Mouse (Mus musculus) CH12.LX (cell line): ENCODE data around the gene Tgfbi. TPM values are rescaled to one million over a fixed set of nuclear protein-coding genes. Genes with fewer than 3 reads are reported as not detected.

ENCODE experiments used
- DNase-seq: peaks from one replicate; pipeline ENCODE4 v3.0.0-alpha.2; 2013; ENCODE audit errors: extremely low read depth
- H3K27ac ChIP-seq: 2 replicates; pipeline ENCODE4 v1.5.1; 2012; ENCODE audit warnings: low read depth, mild to moderate bottlenecking, control low read depth, moderate library complexity; ENCODE audit not compliant: insufficient read depth
- H3K27me3 ChIP-seq: replicated peaks from 2 replicates; pipeline ENCODE3; 2012; ENCODE audit warnings: inconsistent platforms
- H3K36me3 ChIP-seq, 2 experiments: replicated peaks in 1 of 2; 2 replicates each; pipeline versions ENCODE3 to v1.6.1; 2012; ENCODE audit warnings: inconsistent platforms in 1 of 2, low read length in 1 of 2, mild to moderate bottlenecking in 1 of 2, mixed read lengths in 1 of 2, moderate library complexity in 1 of 2; ENCODE audit not compliant: control insufficient read depth in 1 of 2, insufficient read depth in 1 of 2
- H3K4me1 ChIP-seq, 2 experiments: 2 replicates each; pipeline ENCODE4 v1.6.1; 2012; ENCODE audit warnings: inconsistent platforms in 1 of 2, moderate library complexity in 1 of 2; ENCODE audit not compliant: insufficient read depth in 2 of 2, control insufficient read depth in 1 of 2
- H3K4me2 ChIP-seq: 2 replicates; pipeline ENCODE4 v1.6.1; 2012; ENCODE audit warnings: low read depth, mild to moderate bottlenecking, control low read depth; ENCODE audit not compliant: poor library complexity, insufficient read depth, severe bottlenecking
- H3K4me3 ChIP-seq, 3 experiments: fragments of 150-350 bp in 1 of 3; sonication (generic) in 1 of 3; replicated peaks in 1 of 3; 2 replicates each; pipeline versions ENCODE3 to v1.5.1; 2011 to 2012; ENCODE audit warnings: low read depth in 2 of 3, low read length in 2 of 3, mild to moderate bottlenecking in 2 of 3, moderate library complexity in 2 of 3, control low read depth in 1 of 3, improper control_type of control experiment in 1 of 3, inconsistent platforms in 1 of 3, mixed read lengths in 1 of 3; ENCODE audit not compliant: poor library complexity in 1 of 3
- H3K79me2 ChIP-seq: replicated peaks from 2 replicates; pipeline ENCODE4 v1.6.1; 2012; ENCODE audit warnings: mild to moderate bottlenecking, moderate library complexity; ENCODE audit not compliant: control insufficient read depth, poor library complexity, insufficient read depth, severe bottlenecking; ENCODE audit errors: extremely low read depth
- H3K9ac ChIP-seq: 2 replicates; pipeline ENCODE4 v1.6.1; 2012; ENCODE audit warnings: low read depth, mild to moderate bottlenecking, control low read depth, moderate library complexity; ENCODE audit not compliant: insufficient read depth
- H3K9me3 ChIP-seq: replicated peaks from 2 replicates; pipeline ENCODE3; 2012; ENCODE audit warnings: low read length, inconsistent platforms, mixed read lengths
- CHD2 ChIP-seq: IDR thresholded peaks from 2 replicates; pipeline ENCODE4 v1.6.1; 2011; ENCODE audit warnings: low read length, improper control_type of control experiment
- CTCF ChIP-seq, 2 experiments: IDR thresholded peaks in 1 of 2; conservative IDR thresholded peaks in 1 of 2; 2 replicates each; pipeline ENCODE4 v1.5.1; 2011 to 2012; ENCODE audit warnings: low read depth in 2 of 2, low read length in 2 of 2, improper control_type of control experiment in 1 of 2, inconsistent platforms in 1 of 2, mild to moderate bottlenecking in 1 of 2, moderate library complexity in 1 of 2
- ELF1 ChIP-seq: IDR thresholded peaks from 2 replicates; pipeline ENCODE4 v1.6.1; 2014; ENCODE audit warnings: low read depth, mild to moderate bottlenecking, inconsistent platforms, low read length, improper control_type of control experiment
- ETS1 ChIP-seq: conservative IDR thresholded peaks from 2 replicates; pipeline ENCODE4 v1.6.1; 2012; ENCODE audit warnings: low read depth, mild to moderate bottlenecking, inconsistent platforms, low read length, improper control_type of control experiment, moderate library complexity
- GABPA ChIP-seq: IDR thresholded peaks from 2 replicates; pipeline ENCODE4 v1.6.1; 2012; ENCODE audit warnings: low read depth, low read length, improper control_type of control experiment, inconsistent platforms; ENCODE audit not compliant: insufficient replicate concordance
- IRF4 ChIP-seq: IDR thresholded peaks from 2 replicates; pipeline ENCODE4 v1.6.1; 2014; ENCODE audit warnings: low read depth, mild to moderate bottlenecking, inconsistent platforms, low read length, improper control_type of control experiment
- MAFK ChIP-seq: IDR thresholded peaks from 2 replicates; pipeline ENCODE4 v1.6.1; 2011; ENCODE audit warnings: low read length, improper control_type of control experiment; ENCODE audit not compliant: insufficient replicate concordance
- MAX ChIP-seq: IDR thresholded peaks from 2 replicates; pipeline ENCODE4 v1.6.1; 2011; ENCODE audit warnings: low read length, improper control_type of control experiment
- MAZ ChIP-seq: IDR thresholded peaks from 2 replicates; pipeline ENCODE4 v1.6.1; 2012; ENCODE audit warnings: low read depth, mild to moderate bottlenecking, inconsistent platforms, low read length, improper control_type of control experiment, moderate library complexity
- MEF2A ChIP-seq: IDR thresholded peaks from 2 replicates; pipeline ENCODE4 v1.6.1; 2014; ENCODE audit warnings: low read depth, mild to moderate bottlenecking, inconsistent platforms, low read length, improper control_type of control experiment, borderline replicate concordance
- MYC ChIP-seq: IDR thresholded peaks from 2 replicates; pipeline ENCODE4 v1.6.1; 2011; ENCODE audit warnings: low read depth, mild to moderate bottlenecking, improper control_type of control experiment, low read length
- NELFE ChIP-seq: IDR thresholded peaks from 2 replicates; pipeline ENCODE4 v1.6.1; 2011; ENCODE audit warnings: low read depth, low read length, improper control_type of control experiment
- NRF1 ChIP-seq: IDR thresholded peaks from 2 replicates; pipeline ENCODE4 v1.6.1; 2014; ENCODE audit warnings: low read depth, mild to moderate bottlenecking, inconsistent platforms, low read length, improper control_type of control experiment, moderate library complexity
- PAX5 ChIP-seq: IDR thresholded peaks from 2 replicates; pipeline ENCODE4 v1.6.1; 2012; ENCODE audit warnings: low read length, inconsistent platforms, mixed read lengths
- RAD21 ChIP-seq: IDR thresholded peaks from 2 replicates; pipeline ENCODE4 v1.6.1; 2011; ENCODE audit warnings: low read depth, mild to moderate bottlenecking, low read length, improper control_type of control experiment, moderate library complexity
- RCOR1 ChIP-seq: conservative IDR thresholded peaks from 2 replicates; pipeline ENCODE4 v1.6.1; 2012; ENCODE audit warnings: low read depth, mild to moderate bottlenecking, inconsistent platforms, low read length, improper control_type of control experiment
- SIN3A ChIP-seq: IDR thresholded peaks from 2 replicates; pipeline ENCODE4 v1.6.1; 2012; ENCODE audit warnings: low read length, improper control_type of control experiment, inconsistent platforms
- SMC3 ChIP-seq: IDR thresholded peaks from 2 replicates; pipeline ENCODE4 v1.6.1; 2011; ENCODE audit warnings: low read depth, low read length, improper control_type of control experiment
- TBP ChIP-seq: conservative IDR thresholded peaks from 2 replicates; pipeline ENCODE4 v1.6.1; 2011; ENCODE audit warnings: low read depth, low read length, improper control_type of control experiment
- TCF12 ChIP-seq: IDR thresholded peaks from 2 replicates; pipeline ENCODE4 v1.6.1; 2014; ENCODE audit warnings: low read depth, mild to moderate bottlenecking, inconsistent platforms, low read length, improper control_type of control experiment
- UBTF ChIP-seq: IDR thresholded peaks from 2 replicates; pipeline ENCODE4 v1.6.1; 2012; ENCODE audit warnings: low read depth, mild to moderate bottlenecking, inconsistent platforms, low read length, improper control_type of control experiment, moderate library complexity
- USF2 ChIP-seq: conservative IDR thresholded peaks from 2 replicates; pipeline ENCODE4 v1.6.1; 2011; ENCODE audit warnings: low read depth, low read length, improper control_type of control experiment
- ZC3H11A ChIP-seq: IDR thresholded peaks from 2 replicates; pipeline ENCODE4 v1.6.1; 2012; ENCODE audit warnings: low read depth, mild to moderate bottlenecking, inconsistent platforms, low read length, improper control_type of control experiment
- ZKSCAN1 ChIP-seq: IDR thresholded peaks from 2 replicates; pipeline ENCODE4 v1.6.1; 2012; ENCODE audit warnings: low read depth, inconsistent platforms, low read length, improper control_type of control experiment, borderline replicate concordance
- ZMIZ1 ChIP-seq: IDR thresholded peaks from 2 replicates; pipeline ENCODE4 v1.6.1; 2012; ENCODE audit warnings: low read depth, mild to moderate bottlenecking, inconsistent platforms, low read length, improper control_type of control experiment
- dilution Hi-C: fragments of 300-500 bp; cut with MboI; formaldehyde crosslinking; loops from 2 replicates; pipeline ENCODE4 v1.14.3; 2020; ENCODE audit warnings: low sequenced_read_pairs; ENCODE audit not compliant: extremely low pct_unique_long_range_greater_than_20kb, extremely low pct_ligation_motif_present
- in situ Hi-C: fragments of 300-500 bp; cut with MboI; formaldehyde crosslinking; loops from 3 replicates; pipeline ENCODE4 v1.14.3; 2019; ENCODE audit warnings: low sequenced_read_pairs, low pct_ligation_motif_present, low pct_unique_long_range_greater_than_20kb, mixed read lengths
- polyA plus RNA-seq: library from polyadenylated mRNA; unstranded; fragments of >175 nt; gene quantifications from 2 replicates; pipeline ENCODE4 v1.2.1, GENCODE M21; 2012; ENCODE audit warnings: low read depth; ENCODE audit not compliant: insufficient read length
- total RNA-seq, 2 experiments: library from RNA; depleted of rRNA; stranded (reverse); fragments of 300-350 nt in 1 of 2; fragments of >200 nt in 1 of 2; gene quantifications; 2 replicates each; pipeline ENCODE4 v1.2.3; 2012 to 2014

The Tgfbi gene
- total and polyA plus RNA-seq, 3 experiments = not detected

GRCm38 (mm10) chr13:56595246-56595645, 14.1 kb upstream of the Tgfbi start:
- Histone ChIP-seq H3K9me3 (no peaks in the 10 kb centered on the region), H3K4me2 (no peak overlapping the region), H3K4me1 (no peaks in the 10 kb centered on the region), H3K36me3 (no peaks in the 10 kb centered on the region), H3K27ac (no peak overlapping the region), H3K79me2 (no peaks in the 10 kb centered on the region), H3K4me3 (no peak overlapping the region), H3K9ac (no peak overlapping the region), H3K27me3 (peaks cover 96% of the 10 kb centered on the region)
- dilution Hi-C loops = no loop called here
- in situ Hi-C loops = no loop called here
- no peak for DNase-seq
- no peak for TF ChIP-seq CTCF (conservative IDR thresholded peaks at IDR 0.05 in 1 of 2, IDR thresholded peaks at IDR 0.05 in 1 of 2; ENCODE audit: low read depth in 2 of 2, low read length in 2 of 2)
- TF ChIP-seq CHD2 = no peak
- no peak for TF ChIP-seq PAX5

DNA sequence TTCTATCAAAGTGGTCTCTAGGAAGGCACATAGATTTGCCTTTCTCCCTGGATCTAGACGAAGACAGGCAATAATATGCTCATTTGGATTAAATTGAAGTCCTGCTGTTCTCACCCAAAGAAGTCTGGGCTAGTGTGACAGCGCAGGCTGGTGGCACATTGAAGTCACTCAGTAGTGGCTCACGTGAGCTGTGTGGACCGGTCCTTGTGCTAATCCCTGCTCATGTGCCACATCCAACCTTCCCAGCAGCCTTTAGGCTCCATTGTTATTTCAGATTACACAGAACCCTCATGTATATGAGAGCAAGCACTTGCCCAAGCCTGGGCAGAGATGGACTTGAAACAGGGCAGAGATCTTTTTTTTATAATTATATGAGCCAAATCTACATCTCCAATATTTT, 12.0 kb upstream of the Tgfbi start:
- in situ Hi-C loops = no loop called here
- Histone ChIP-seq H3K4me1 (no peaks in the 10 kb centered on the region; a peak in 1 of 4 replicates), H3K36me3 (no peaks in the 10 kb centered on the region), H3K27ac (no peak overlapping the region), H3K4me3 (no peak overlapping the region), H3K9ac (no peak overlapping the region), H3K9me3 (no peaks in the 10 kb centered on the region), H3K79me2 (no peaks in the 10 kb centered on the region), H3K27me3 (peaks cover 93% of the 10 kb centered on the region)
- dilution Hi-C loops = no loop called here
- no peak for DNase-seq
- TF ChIP-seq MYC (no peak), PAX5 (no peak), ELF1 (no peak), ZMIZ1 (no peak), RCOR1 (no peak), ZKSCAN1 (no peak), TCF12 (no peak), MEF2A (no peak), NELFE (no peak), RAD21 (no peak), TBP (no peak), USF2 (no peak)
- TF ChIP-seq, all 38 proteins: peak for 0
- H3K4me2 ChIP-seq = no peak overlapping the region

DNA sequence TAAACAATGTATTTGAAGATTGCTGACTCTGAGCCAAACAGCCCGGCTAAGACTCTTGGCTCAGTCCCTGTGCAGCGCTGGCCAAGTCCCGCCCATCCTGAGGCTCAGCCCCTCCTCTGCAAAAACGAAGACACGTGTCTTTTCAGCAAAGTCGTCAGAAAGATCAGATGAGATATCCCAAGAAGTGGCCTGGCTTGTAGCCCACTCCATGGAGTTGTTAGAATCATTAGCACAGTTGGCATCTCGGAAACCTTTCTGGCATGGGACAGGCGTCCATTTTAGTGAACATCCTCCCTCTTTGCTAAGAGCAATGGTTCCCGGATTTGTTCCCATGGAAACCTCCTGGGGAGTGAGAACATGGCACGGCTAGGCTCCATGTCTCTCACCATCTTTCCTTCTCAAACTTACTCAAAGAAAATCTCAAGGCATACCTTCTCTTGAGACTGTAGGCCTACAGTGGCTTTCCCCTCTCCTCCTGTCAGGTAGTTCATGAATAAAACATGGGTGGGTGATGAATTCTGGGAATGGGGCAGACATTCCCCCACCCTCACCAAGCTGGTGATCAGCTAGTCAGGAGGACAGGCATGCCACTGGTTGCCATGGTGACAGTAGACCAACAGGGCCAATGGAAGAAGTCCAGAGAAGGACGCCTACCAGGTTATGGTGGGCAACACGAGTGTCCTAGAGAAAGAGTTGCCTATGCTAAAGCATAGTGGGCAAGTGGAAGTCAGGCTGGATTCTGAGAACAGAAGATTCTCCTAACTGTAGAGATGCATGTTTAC, 11.3 kb upstream of the Tgfbi start:
- H3K27me3 ChIP-seq = peaks cover 93% of the 10 kb centered on the region
- DNase-seq = no peak
- TF ChIP-seq NRF1 (no peak), SMC3 (no peak), GABPA (no peak), TCF12 (no peak), UBTF (no peak), ELF1 (no peak), IRF4 (no peak), MAFK (no peak), MAZ (no peak), ETS1 (no peak), ZC3H11A (no peak), MAX (no peak), CTCF (conservative IDR thresholded peaks at IDR 0.05 in 1 of 2, IDR thresholded peaks at IDR 0.05 in 1 of 2; ENCODE audit: low read depth in 2 of 2, low read length in 2 of 2) (no peak), NELFE (no peak), SIN3A (no peak)
- H3K4me1 ChIP-seq = no peaks in the 10 kb centered on the region; a peak in 1 of 4 replicates
- no peak overlapping the region for H3K9ac ChIP-seq
- no peak overlapping the region for H3K4me3 ChIP-seq
- in situ Hi-C loops (no loop called here), dilution Hi-C loops (no loop called here)
- no peaks in the 10 kb centered on the region for H3K36me3 ChIP-seq
- no peaks in the 10 kb centered on the region for H3K9me3 ChIP-seq
- H3K79me2 ChIP-seq = no peaks in the 10 kb centered on the region
- H3K27ac ChIP-seq = no peak overlapping the region
- no peak overlapping the region for H3K4me2 ChIP-seq
